Mouse (Mus musculus) hematopoietic stem cell, adult 5-6 weeks (primary cell): ENCODE data around the gene Fgd6. TPM values are rescaled to one million over a fixed set of nuclear protein-coding genes. Genes with fewer than 3 reads are reported as not detected.
A peak's percentile ranks its signal among the peaks of the same experiment; 100 is the strongest.

Experiments
- ATAC-seq, 2 experiments: fragments of 125-278 bp in 1 of 2; replicated peaks in 1 of 2; 2 replicates each; pipeline ENCODE4 v1.8.0; 2016 to 2017; ENCODE audit warnings: inconsistent platforms in 2 of 2, mild to moderate bottlenecking in 2 of 2, moderate number of reproducible peaks in 2 of 2, low read depth in 1 of 2, moderate TSS enrichment in 1 of 2; ENCODE audit not compliant: low FRiP score in 2 of 2, poor library complexity in 2 of 2, severe bottlenecking in 2 of 2, insufficient read depth in 1 of 2, low TSS enrichment in 1 of 2
- total RNA-seq: library from RNA; stranded (forward); fragments of 172-1452, 232-1000 nt; gene quantifications from 2 replicates; pipeline ENCODE4 v1.2.3, GENCODE M21; 2017

Fgd6 gene
- total RNA-seq, 1 experiment from 2014 or later = 0.65 TPM

DNA sequence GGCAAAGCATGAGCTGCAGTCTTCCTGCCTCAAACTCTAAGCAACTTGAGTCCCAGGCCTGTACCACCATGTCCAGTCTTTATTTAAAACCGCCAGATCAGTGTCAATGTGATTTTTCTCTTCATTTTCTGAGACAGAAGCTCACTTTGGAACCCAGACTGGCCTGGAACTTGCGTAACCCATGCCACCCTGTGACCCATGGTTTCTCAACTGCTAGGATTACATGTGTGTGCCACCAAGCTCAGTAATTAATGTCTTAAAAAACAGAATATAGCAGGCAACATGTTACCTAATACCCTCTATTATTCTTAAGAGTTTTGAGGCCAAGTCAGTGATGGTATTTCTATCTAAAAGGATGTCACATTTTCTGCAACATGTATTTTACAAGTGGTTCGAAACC, 106.6 kb downstream of the Fgd6 start:
- ATAC-seq = no peak

DNA sequence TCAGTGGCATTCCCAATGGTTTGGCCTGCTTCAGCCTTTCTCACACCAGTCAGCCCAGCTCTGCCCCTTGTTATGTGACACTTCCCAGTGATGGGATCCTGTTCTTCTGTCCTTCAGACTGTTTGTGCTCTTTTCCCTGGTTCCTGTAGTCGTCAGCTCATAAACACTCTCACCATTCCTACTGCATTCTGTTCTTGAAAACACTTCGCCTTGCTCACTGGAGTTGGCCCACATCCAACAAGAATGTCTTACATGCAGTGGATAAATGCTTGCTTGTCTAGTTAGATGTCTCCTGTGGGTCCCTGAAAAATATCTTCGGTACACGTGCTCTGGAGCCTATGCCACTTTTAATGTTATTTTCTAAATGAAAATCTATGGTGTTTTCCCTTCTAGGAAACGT, 108.8 kb downstream of the Fgd6 start:
- no peak for ATAC-seq

DNA sequence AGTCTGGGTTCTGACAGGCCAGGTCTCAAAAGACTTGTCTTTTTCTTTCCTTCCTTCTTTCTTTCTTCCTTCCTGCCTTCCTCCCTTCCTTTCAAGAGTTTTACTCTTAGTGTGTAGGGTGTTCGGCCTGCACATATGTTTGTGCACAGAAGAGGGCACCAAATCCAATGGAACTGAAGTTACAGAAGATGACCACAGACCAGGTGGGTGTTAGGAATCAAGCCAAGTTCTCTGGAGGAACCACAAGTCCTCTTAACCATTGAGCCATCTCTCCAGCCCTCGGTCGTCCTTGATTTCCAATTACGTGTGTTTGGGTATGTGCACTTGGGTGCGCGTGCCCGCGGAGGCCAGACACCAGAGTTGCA, 111.6 kb downstream of the Fgd6 start:
- ATAC-seq = peak; percentile 50 to 67

DNA sequence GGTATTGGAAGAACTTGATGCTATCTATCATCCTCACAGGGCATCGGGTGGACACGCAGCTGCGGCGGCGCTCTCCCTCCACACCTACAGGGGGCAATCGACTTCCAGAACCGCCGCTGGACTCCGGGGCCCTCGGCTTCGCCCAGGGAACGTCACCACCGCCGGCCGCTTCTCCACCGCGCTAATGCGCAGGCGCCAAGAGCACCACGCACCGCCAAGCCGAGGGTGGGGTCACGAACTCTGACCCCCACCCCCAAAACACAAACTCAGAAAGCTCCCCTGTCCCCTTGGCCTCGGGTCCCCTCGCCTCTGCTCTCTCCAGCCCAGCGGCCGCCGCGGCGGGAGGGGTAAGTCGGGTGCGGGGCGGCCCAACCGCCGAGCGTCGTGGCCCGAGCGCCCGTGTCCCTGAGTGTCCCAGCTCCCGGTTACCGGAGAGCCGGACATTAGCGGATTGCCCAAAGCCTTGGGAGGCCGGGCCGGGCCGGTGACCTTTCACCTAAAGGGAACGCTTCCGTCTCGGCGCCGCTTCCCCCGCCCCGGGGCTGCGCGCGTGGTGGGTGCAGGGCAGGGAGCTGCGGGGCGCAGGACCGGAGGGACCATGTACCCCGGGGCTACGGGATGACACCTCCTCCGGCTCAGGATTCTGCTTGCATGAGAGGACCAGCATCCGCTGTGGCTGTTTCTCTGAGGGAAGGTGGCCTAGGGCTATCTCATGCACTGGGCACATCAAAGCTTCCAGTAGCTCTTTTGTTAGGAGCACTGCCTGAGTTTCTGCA, 112.1 kb downstream of the Fgd6 start, which contains the start of gene Nr2c1:
Gene Nr2c1, plus strand, starts transcription at position 268 of the 776 bp plus-strand sequence.
- ATAC-seq = peak; percentile 85 to 88

DNA sequence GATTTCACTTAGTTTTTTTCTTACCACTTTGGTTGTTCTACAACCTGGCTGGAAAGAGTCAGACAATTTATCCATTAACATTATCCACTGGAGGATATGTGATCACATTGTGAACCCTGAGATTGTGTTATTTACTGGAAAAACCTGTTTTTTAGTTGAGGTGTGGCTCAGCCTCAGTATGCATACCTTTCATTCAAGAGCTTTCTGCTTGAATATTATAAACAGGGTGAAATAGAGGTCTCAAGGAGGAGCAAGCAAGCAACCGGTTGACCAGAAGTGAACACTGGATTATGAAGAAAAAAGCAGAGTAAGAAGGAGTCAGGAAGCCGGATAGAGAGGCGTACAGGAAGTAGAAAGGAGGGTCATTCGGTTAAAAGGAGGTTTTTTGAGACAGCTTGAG, 115.7 kb downstream of the Fgd6 start:
- no peak for ATAC-seq

DNA sequence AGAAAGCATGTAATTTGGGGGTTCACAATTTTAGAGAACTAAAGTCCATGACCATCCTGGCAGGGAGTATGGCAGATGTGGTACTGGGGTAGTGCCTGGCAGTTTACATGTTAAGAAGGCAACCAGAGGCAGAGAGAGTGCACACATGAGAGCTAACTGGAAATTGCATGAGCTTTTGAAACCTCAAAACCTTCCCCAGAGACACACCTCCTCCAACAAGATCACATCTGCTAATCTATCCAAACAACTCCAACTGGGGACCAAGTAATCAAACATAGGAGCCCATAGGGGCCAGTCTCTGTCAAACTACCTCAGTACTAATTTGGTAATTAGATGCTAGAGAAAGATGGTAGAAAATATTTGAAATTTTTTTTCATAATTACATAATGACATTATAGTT, 118.0 kb downstream of the Fgd6 start:
- no peak for ATAC-seq

DNA sequence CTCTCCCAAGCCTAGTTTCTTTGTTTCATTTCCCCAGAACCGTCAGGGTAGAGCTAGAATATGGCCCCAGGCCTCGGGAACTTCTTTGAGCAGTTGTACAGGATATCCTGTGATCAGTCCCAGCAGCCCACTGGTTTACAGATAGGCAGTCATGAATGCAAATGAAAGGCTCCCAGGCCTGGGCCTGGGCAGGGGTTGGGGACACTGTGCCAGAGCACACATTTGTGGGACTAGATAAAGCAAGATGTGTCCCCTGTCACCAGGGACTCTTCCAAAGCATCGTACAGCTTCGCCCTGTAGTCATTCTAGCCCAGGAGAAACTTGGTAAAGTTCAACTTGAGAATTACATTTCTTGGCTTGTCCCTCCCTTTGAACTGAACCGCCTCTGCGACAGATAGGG, 123.2 kb downstream of the Fgd6 start:
- ATAC-seq = no peak

DNA sequence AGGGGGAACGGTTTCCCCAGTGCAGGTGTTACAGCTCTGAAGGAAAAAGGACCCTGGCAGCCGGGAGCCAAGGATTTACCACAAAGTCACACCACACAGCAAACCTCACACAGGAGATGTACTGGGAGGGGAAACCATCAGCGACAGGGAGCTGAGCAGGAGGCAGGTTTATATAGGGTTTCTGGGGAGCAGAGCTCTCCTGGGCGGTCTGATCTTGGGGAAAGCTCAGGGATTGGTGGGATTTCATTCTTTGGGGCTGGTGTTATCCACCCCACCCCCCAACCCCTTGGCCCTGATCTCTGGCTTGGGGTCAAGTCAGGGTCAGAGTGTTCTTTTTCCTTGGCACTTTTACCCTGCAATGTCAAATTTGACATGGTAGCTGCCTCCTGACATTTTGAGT, 123.6 kb downstream of the Fgd6 start:
- ATAC-seq = no peak

DNA sequence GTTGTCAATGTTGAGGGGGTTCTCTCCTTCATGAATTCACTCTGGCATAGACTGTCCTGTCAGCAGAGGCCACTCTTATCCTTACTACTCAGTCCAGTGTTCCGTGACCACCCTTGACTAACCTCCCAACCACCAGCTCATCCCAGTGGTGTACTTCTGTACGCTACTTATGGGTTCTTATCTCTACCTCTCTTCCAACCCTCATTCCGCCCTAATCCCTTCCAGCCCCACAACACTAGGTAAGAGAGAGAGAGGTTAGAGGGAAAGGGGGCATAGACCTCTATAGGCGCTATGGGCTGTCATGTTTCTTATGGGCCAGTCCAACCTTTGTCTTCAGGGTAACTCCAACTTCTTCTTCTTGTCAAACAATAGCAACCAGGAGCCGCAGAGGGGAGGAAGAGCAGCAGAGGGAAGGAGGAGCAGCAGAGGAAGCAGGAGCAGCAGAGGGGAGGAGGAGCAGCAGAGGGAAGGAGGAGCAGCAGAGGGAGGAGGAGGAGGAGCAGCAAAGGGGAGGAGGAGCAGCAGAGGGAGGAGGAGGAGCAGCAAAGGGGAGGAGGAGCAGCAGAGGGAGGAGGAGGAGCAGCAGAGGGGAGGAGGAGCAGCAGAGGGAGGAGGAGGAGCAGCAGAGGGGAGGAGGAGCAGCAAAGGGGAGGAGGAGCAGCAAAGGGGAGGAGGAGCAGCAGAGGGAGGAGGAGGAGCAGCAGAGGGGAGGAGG, 125.4 kb downstream of the Fgd6 start:
- no peak for ATAC-seq

DNA sequence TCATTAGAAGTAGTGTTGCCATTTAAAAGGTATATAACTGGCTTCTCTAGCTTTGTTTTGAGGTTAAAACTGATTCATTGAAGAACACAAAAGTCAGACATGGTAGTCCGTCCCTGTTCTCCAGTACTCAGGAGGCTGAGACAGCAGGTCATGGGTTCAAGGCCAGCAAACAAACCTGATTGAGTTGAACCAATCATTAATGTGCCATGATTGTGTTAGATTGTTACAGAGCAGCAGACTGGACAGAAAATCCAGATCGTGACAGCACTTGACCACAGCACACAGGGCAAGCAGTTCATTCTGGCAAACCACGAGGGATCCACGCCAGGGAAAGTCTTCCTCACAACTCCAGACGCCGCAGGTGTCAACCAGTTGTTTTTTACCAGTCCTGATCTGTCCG, 126.2 kb downstream of the Fgd6 start:
- no peak for ATAC-seq

DNA sequence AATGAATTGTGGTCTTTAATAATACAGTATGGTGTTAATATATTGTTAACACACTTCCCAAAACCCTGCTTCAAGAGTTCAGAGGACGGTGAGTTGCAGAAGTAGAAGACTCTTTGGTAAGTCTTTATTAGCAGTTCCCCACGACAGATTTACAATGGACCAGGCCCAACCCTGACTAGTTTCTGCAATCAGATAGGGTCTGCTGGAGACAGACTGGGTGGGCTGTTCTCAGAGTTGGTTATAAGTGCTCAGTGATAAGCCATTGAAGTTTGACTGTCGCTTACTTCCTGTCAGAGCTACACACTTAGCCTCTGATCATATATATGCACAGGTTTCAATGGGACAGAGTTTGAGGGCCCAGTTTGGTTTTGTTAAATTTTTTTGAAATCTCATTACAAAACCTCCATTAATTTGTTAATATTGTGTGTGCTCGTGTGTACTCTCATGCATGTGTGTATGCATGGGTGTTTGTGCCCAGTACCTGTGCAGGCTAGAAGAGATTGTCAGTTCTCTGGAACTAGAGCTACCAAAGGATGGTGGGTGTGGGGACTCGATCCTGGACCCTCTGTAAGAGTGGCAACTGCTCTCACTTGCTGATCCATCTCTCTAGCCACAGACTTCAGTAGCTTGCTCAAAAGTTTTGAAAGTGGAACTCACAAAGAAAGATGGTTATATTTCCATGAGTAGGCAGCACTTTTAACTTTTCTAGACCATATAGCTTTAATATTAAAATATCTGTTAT, 128.5 kb downstream of the Fgd6 start:
- no peak for ATAC-seq

DNA sequence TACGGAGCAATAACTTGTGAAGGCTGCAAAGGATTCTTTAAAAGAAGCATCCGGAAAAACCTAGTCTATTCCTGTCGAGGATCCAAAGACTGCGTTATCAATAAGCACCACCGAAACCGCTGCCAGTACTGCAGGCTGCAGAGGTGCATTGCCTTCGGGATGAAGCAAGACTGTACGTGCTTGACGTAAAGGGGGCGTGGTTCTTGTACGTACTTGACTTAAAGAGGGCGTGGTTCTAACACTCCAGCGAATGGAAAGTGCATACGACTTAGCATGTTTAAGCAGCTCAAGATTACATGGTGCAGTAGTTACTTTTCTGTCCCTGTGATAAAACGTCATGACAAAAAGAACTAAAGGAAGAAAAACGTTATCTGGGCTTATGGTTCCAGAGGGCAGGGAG, 129.6 kb downstream of the Fgd6 start:
- no peak for ATAC-seq

DNA sequence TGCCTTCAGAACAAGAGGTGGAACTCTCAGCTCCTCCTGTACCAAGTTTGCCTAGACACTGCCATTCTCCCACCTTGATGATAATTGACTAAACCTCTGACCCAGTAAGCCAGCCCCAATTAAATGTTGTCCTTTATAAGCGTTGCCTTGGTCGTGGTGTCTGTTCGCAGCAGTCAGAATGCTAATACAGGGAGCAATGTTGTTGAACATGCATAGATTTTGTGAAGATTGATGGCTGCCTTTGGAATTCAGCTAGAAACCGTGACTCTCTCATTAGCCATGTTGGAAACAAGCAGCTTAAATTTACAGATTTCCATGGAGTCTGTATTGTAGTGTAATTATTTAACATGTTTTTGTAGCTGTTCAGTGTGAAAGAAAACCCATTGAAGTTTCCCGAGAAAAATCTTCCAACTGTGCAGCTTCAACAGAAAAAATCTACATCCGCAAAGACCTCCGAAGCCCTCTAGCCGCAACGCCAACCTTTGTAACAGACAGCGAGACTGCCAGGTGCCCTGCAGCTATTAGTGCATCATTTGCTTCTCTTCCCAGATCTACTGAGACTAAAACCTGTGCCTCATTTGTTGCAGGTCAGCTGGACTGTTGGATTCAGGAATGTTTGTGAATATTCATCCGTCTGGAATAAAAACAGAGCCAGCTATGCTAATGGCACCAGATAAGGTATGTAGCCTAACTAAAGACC, 131.4 kb downstream of the Fgd6 start:
- no peak for ATAC-seq

DNA sequence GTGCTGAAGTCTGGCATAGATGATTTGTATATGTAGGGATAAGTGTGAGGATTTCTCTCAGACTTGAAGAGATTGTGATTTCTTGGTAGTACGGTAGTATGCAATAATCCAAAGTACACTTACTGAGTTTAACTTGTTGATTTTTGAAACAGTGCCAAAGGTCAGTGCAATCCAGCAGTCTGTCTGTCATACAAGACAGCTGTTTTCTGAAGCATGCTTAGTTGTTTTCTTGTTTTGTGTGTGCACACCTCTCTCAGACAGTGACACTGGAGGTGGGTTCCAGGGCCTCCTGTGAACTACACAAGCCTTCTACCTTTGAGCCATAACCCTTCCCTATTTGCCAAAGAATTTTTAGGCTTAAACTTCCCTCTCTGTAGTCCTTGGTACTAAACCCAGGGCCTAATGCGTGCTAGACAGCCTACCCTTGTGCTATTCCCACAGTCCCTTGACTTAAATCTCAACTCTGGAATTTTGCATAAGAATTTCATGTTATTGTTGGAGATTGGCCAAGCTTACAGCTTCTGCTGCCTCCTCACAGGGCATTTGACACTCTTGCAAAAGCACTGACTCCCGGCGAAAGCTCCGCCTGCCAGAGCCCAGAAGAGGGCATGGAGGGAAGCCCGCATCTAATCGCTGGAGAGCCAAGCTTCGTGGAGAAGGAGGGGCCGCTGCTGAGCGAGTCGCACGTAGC, 135.8 kb downstream of the Fgd6 start:
- no peak for ATAC-seq

DNA sequence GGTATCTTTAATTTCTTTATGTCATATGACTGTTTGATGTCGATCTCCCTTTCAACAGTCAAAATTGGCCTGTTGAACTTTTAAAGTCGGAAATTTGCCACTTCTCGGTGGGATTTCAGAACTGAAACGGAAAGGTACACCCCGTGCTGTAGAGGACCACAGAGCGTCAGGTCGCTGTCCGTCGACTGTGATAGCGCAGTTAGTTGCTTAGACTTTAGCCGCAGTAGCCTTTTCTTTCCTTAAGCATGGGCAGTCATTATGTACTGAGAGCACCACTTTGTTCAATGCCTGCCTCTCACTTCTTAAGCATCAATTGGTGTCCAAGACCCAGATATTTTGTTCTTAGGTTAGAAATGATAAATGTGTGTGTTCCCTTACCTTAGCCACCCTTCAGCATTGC, 136.3 kb downstream of the Fgd6 start:
- no peak for ATAC-seq

DNA sequence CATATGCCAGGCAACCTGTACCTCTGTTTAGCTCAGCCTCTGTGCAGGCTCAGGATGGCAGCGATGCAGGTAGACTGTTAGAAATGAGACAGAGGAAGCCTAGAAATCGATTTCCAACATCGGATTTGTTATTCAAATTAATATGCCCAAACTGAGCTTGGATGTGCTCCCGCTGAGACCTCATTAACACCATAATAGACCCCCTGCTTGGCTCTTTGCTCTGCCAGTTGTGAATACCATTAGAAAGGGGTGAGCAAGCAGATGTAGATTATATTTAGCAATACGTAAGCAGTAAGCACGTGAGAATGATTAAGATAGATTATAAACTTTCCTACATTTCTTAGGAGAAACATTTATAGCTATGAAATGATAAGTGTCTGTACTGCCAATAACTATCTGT, 136.9 kb downstream of the Fgd6 start:
- no peak for ATAC-seq

DNA sequence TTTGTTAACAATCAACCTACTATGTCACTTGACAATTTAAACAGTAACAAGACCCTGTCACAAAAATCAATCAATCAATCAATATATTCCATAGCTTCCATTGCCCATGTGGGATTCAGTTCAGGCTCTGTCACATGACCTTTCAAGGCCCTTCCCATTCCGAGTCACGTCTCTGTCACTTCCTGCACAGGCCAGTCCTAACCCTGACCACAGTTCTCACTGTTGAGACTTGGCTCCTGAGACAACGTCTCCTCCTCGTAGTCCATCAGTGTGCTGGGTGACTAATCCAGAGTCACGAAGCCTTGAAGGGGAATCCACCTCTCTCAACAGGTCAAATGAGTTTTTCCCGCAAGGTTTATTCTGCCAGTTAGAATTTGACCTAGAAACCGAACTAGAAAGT, 138.9 kb downstream of the Fgd6 start:
- no peak for ATAC-seq
